14 mouse cellular contexts compared by ENCODE assay signal in the genomic region with DNA sequence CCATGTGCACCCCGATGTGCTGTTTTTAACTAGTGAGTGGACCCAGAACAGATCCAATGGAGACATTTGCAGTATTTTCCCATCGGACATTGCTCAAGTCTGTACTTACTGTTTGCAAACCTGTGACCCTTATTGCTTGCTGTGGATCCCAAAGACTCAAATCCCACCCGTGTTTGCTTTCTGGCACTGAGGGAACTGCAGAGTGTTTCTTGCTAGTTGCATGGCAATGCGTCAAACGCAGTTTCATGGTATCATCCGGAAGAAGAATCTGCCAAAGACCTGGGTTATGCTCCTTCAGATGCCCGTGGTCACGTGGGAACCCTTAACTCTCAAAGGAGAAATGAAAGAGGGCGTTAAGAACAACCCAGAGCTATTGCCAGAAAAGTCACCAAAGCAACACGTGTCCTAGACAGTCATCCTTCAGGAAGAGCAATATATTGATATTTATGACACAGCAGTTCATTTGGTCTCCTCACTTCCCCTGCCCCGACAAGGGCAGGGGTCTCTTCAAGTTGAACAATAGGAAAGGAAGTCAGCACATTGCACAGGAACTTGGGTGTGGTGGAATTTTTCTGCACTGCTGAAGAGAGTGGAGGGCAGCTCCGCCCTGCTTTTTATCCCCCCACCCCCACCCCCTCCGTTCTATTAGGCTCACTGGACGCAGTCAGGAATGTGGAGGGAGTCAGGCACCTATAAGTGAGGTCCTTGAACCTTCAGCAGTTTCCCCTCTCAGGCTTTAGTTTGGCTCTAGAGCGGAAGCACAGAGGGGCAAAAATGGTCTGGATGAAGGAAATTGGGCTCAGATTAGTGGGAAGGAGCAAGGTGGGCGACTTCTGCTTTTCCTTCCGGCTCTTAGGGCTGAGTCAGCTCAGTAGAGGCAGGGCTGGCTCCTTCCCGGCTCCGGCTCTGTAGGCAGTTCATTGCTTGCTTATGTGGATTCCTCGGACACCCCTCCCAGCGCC. TPM values are rescaled to one million over a fixed set of nuclear protein-coding genes. Genes with fewer than 3 reads are reported as not detected.
DNase-seq lines count a peak whose midpoint lies in the region; ATAC-seq and TF ChIP-seq lines count a peak whose summit lies in the region.
"Had no signal": no experiment of that assay in that cellular context is flagged by ENCODE, and none has a peak within 500 bp of the region (broad histone marks: within the 10 kb centered on the region; RNA-seq: fewer than 3 reads in every experiment).

No protein-coding gene starts in this region.

- TF ChIP-seq CTCF in intestine, postnatal 0 days (IDR thresholded peaks at IDR 0.05; ENCODE audit: low read depth) = no peak

- WGBS in heart, embryonic 13.5 days = 54% methylated on average over 21 of the region's 21 CpGs
- WGBS in intestine, postnatal 0 days = 63% methylated on average over 21 of the region's 21 CpGs
- WGBS in lung, embryonic 16.5 days = 51% methylated on average over 21 of the region's 21 CpGs
- 88% methylated on average over 21 of the region's 21 CpGs for WGBS in forebrain, embryonic 11.5 days

- no peak for DNase-seq in heart, postnatal 10 days
- DNase-seq in ES-CJ7 (ENCODE audit: low read depth, low spot score) = peak; percentile 46
- DNase-seq in frontal cortex, postnatal 36 days (ENCODE audit: low spot score in 2 of 2) = no peak
- no peak for DNase-seq in forebrain, embryonic 11.5 days (ENCODE audit: low spot score)
- no peak for DNase-seq in layer of hippocampus, postnatal 10 days (ENCODE audit: low spot score in 2 of 2)
- DNase-seq: adrenal gland, adult 8-10 months; cerebellum, postnatal 36 days had no signal

- H3K9ac ChIP-seq in heart, embryonic 13.5 days = no peak overlapping the region; the same call in 1 of the 2 replicates
- H3K9ac ChIP-seq in intestine, postnatal 0 days (ENCODE audit: low read depth, low read length) = no peak overlapping the region
- peak overlapping the region; percentile 29; the same call in 1 of the 2 replicates for H3K9ac ChIP-seq in lung, embryonic 16.5 days (ENCODE audit: low read length)
- no peak overlapping the region for H3K9ac ChIP-seq in forebrain, embryonic 11.5 days (ENCODE audit: low read length)
- H3K9ac ChIP-seq: forebrain, embryonic 15.5 days; limb, embryonic 15.5 days; neural tube, embryonic 13.5 days had no signal

- no peaks in the 10 kb centered on the region for H3K36me3 ChIP-seq in heart, embryonic 13.5 days
- H3K36me3 ChIP-seq in intestine, postnatal 0 days (ENCODE audit: control insufficient read depth, insufficient read depth) = no peaks in the 10 kb centered on the region
- no peaks in the 10 kb centered on the region for H3K36me3 ChIP-seq in lung, embryonic 16.5 days (ENCODE audit: control insufficient read depth, insufficient read depth, low read length)
- no peaks in the 10 kb centered on the region for H3K36me3 ChIP-seq in forebrain, embryonic 11.5 days (ENCODE audit: control insufficient read depth, insufficient read depth, low read length)
- H3K36me3 ChIP-seq: forebrain, embryonic 15.5 days; limb, embryonic 15.5 days; neural tube, embryonic 13.5 days had no signal

- peak overlapping the region; percentile 45 for H3K27ac ChIP-seq in heart, embryonic 13.5 days (replicated peaks)
- no peak overlapping the region for H3K27ac ChIP-seq in intestine, postnatal 0 days (ENCODE audit: low read depth, low read length)
- H3K27ac ChIP-seq in lung, embryonic 16.5 days (ENCODE audit: low read length) = peak overlapping the region; percentile 56
- H3K27ac ChIP-seq in forebrain, embryonic 11.5 days (ENCODE audit: low read depth, low read length) = no peak overlapping the region
- H3K27ac ChIP-seq: forebrain, embryonic 15.5 days; neural tube, embryonic 13.5 days had no signal

- intact Hi-C loops in heart, postnatal 10 days (cut with DNase I) = no loop called here

- no peaks in the 10 kb centered on the region for H3K9me3 ChIP-seq in heart, embryonic 13.5 days
- no peaks in the 10 kb centered on the region for H3K9me3 ChIP-seq in intestine, postnatal 0 days (ENCODE audit: control insufficient read depth)
- no peaks in the 10 kb centered on the region for H3K9me3 ChIP-seq in lung, embryonic 16.5 days (ENCODE audit: control insufficient read depth, low read length)
- H3K9me3 ChIP-seq in forebrain, embryonic 11.5 days (ENCODE audit: control insufficient read depth, low read length) = no peaks in the 10 kb centered on the region
- H3K9me3 ChIP-seq: forebrain, embryonic 15.5 days; limb, embryonic 15.5 days; neural tube, embryonic 13.5 days had no signal

- peak overlapping the region; percentile 47 for H3K4me2 ChIP-seq in heart, embryonic 13.5 days
- peak overlapping the region; percentile 18; the same call in 1 of the 2 replicates for H3K4me2 ChIP-seq in intestine, postnatal 0 days (replicated peaks; ENCODE audit: low read depth)
- peak overlapping the region; percentile 41 for H3K4me2 ChIP-seq in lung, embryonic 16.5 days (ENCODE audit: low read depth, low read length)
- H3K4me2 ChIP-seq in forebrain, embryonic 11.5 days (ENCODE audit: low read depth, low read length, severe bottlenecking) = no peak overlapping the region
- H3K4me2 ChIP-seq: forebrain, embryonic 15.5 days; limb, embryonic 15.5 days; neural tube, embryonic 13.5 days had no signal

- H3K27me3 ChIP-seq in heart, embryonic 13.5 days (replicated peaks) = no peaks in the 10 kb centered on the region
- no peaks in the 10 kb centered on the region for H3K27me3 ChIP-seq in intestine, postnatal 0 days (replicated peaks; ENCODE audit: control insufficient read depth, insufficient read depth, low read length)
- H3K27me3 ChIP-seq in lung, embryonic 16.5 days (ENCODE audit: control insufficient read depth, insufficient read depth, low read depth, low read length) = no peaks in the 10 kb centered on the region
- no peaks in the 10 kb centered on the region for H3K27me3 ChIP-seq in forebrain, embryonic 11.5 days (ENCODE audit: control insufficient read depth, insufficient read depth, low read length)
- H3K27me3 ChIP-seq: CH12.LX; forebrain, embryonic 15.5 days; limb, embryonic 15.5 days; neural tube, embryonic 13.5 days had no signal

- H3K4me3 ChIP-seq in heart, embryonic 13.5 days = 0 out of 2 replicates have a peak overlapping the region, but pooled peaks have one; percentile 0
- H3K4me3 ChIP-seq in intestine, postnatal 0 days (ENCODE audit: low read depth, low read length) = no peak overlapping the region
- peak overlapping the region; percentile 21 for H3K4me3 ChIP-seq in lung, embryonic 16.5 days (ENCODE audit: low read length)
- H3K4me3 ChIP-seq in forebrain, embryonic 11.5 days (ENCODE audit: low read depth, low read length) = no peak overlapping the region
- H3K4me3 ChIP-seq: forebrain, embryonic 15.5 days; limb, embryonic 15.5 days; neural tube, embryonic 13.5 days had no signal

- peaks cover 24% of the 10 kb centered on the region for H3K4me1 ChIP-seq in heart, embryonic 13.5 days
- H3K4me1 ChIP-seq in intestine, postnatal 0 days (replicated peaks; ENCODE audit: control insufficient read depth, insufficient read depth, low read length) = 0 out of 2 replicates have a peak, but pooled peaks cover 5% of the 10 kb centered on the region
- H3K4me1 ChIP-seq in lung, embryonic 16.5 days (replicated peaks; ENCODE audit: control insufficient read depth, insufficient read depth, low read length) = peaks cover 21% of the 10 kb centered on the region
- H3K4me1 ChIP-seq in forebrain, embryonic 11.5 days (replicated peaks; ENCODE audit: control insufficient read depth, insufficient read depth, low read length) = no peaks in the 10 kb centered on the region
- H3K4me1 ChIP-seq: forebrain, embryonic 15.5 days had no signal

- no peak for ATAC-seq in heart, embryonic 13.5 days (ENCODE audit: extremely low read depth, insufficient number of reproducible peaks, low FRiP score, low TSS enrichment)
- ATAC-seq in intestine, postnatal 0 days = no peak
- peak; percentile 81 for ATAC-seq in lung, embryonic 16.5 days (ENCODE audit: low read depth)
- no peak for ATAC-seq in forebrain, embryonic 11.5 days (replicated peaks; ENCODE audit: low FRiP score)
- ATAC-seq: forebrain, embryonic 15.5 days had no signal

RNA-seq across cellular contexts. Expression of a gene that starts 32.4 kb away (rescaled TPM):
- polyA plus RNA-seq in heart, embryonic 13.5 days (2015; fragmentation: Nextera tagmentation; extraction: Ambion mirVana) = 30.3 and 30.5 TPM in 2 replicates
- total RNA-seq in heart, postnatal 10 days (2021) = 10 to 100 TPM; 24.1 to 36.4 TPM
- polyA plus RNA-seq in intestine, postnatal 0 days (2015; fragmentation: Nextera tagmentation; extraction: Ambion mirVana) = 6.3 and 6.5 TPM in 2 replicates
- 24.0 and 25.6 TPM in 2 replicates for polyA plus RNA-seq in lung, embryonic 16.5 days (2015; fragmentation: Nextera tagmentation; extraction: Ambion mirVana)
- 11.6 and 12.4 TPM in 2 replicates for polyA plus RNA-seq in forebrain, embryonic 11.5 days (2014; fragmentation: Nextera tagmentation; extraction: Ambion mirVana)
- 10 to 100 TPM; 40.9 to 42.8 TPM for total RNA-seq in layer of hippocampus, postnatal 10 days (2021)

Comparison
In these comparisons a context has a peak if more than half of its experiments do, and no peak if none do; other contexts are left out.
1. H3K27ac ChIP-seq: peak in heart, embryonic 13.5 days (single experiment) and lung, embryonic 16.5 days (single experiment); none in intestine, postnatal 0 days (single experiment) and forebrain, embryonic 11.5 days (single experiment).
2. H3K4me3 ChIP-seq: peak in heart, embryonic 13.5 days (single experiment) and lung, embryonic 16.5 days (single experiment); none in intestine, postnatal 0 days (single experiment) and forebrain, embryonic 11.5 days (single experiment).